Mouse (Mus musculus) brain, adult 2 months (tissue): Measurements from ENCODE around the gene Slc22a7.

Experiments used
- DNase-seq: peaks from one replicate; pipeline ENCODE4 v3.0.0; 2011; ENCODE audit warnings: low read depth, low spot score

Slc22a7 gene

DNA sequence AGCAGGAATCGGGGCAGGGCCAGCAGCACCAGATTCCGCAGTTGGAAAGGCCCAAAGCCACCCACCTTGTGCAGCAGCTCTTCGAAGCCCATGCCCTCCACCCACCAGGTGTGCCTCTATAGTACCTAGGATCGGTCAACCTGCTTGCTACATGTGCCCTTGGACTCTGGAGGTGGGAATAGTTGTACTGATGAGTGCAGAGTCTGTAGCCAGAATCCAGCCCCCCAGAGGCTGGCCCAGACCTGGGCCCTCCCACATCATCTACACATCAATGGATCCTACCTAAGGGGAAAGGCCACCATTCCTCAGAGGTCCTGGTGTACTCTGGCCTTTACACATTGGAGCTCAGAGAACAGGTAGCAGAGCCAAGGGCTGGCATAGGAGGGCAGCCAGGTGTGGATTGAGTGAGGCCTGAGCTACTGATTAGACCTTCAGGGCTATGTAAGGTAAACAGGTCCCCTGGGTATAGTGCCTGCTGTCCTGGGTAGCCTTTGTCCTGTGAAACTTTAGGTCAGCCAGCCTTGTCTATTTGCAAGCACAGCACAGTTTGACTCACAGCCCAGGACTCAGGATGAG, at the start of gene Slc22a7:
Gene Slc22a7 (minus strand): TSS at position 160 of the 576 bp plus-strand sequence.
- DNase-seq, result no peak

DNA sequence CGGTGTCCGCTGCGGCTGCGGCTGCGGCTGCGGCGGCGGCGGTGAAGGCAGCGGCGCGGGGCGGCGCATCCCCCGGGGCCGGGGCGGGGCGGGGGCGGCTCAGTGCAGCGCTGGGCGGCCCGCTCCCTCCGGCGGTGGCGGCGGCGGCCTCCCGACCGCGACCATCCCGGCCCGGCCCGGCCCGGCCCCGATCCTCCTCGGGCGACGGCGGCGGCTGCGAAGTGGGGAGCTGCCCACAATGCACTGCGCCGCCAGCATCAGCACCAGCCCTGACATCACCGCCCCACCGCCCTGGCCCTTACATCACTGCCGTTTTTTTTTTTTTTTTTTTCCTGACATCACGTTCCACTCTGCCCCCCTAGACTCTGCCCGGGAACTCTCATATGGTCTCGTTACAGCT, 49.2 kb upstream of the Slc22a7 start, which contains the start of gene Ttbk1:
Gene Ttbk1 (minus strand): TSS at position 245 of the 400 bp plus-strand sequence.
- peak; percentile 93 for DNase-seq

DNA sequence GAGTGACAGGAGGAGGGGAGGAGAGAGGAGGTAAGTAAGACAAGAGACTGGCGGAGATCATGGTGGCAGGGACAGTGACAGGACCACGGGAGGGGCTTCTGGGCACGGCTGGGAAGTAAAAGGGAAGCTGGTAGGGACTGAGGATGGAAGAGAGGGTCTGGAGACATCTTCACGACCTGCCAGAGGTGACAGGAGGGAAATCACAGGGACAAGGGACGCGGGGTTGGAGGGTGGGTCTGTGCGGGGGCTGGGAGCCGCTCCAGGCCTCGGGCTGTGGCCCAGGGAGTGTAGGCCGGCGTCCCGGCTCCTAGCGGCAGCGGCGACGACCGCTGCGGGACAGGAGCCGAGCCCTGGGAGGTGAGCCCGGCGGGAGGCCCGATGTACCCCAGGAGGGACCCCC, 48.7 kb upstream of the Slc22a7 start:
- no peak for DNase-seq

DNA sequence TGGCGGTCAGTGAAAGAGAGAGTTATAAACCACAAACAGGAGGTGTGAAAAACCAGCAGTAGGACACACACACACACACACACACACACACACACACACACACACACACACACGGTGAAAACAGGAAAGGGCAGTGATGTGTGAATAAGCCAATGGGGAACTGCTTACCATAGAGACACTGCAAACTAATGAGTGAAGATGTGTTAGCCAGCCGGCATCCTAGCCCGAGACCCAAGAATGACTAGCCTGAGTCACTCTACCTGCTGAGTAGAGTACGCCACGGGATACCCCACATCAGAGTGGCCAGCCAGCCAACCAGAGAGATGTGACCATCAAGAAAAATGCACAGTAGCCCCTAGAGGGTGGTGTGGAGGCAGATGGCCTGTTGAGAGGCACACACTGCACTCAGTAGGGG, 46.2 kb upstream of the Slc22a7 start:
- DNase-seq, result peak; percentile 63

DNA sequence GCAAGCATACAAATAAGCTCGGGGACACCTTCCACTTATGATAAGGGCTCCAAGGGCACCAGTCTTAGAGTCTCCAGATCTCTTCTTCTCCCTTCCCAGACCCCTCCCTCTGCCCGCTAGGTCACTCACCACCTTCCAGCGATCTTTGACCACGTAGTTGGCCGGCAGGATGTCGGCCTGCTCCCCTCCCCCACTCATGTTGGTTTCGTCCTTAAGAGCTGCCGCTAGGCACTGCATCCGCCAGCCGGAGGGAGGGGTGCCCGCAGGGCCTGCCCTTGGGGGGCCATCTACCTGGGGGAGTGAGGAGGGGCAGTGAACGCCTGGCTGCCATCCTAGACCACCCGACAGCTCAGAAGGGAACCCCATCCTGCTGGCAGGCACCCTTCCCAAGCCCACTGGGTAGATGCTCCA, 45.8 kb upstream of the Slc22a7 start:
- DNase-seq, result peak; percentile 57

DNA sequence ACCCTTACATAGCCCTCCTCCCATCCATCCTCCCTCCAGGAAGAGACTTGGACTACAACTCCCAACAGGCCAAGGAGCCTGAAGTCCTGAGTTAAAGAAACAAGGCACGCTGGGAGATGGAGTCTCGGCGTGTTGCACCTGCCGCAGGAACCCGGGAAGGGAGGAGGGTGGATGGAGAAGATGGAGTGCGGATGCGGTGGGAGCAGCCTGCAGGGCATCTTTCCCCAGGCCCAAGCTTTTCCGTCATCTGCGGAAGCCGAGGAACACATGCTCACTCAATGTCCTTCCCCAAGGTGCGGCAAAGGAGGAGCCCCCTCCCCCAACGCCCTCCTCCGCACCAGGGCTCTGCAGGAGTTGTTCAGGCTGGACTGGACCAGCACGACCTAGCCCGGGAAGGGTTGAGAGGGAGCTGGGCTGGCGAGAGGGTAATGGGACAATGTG, 45.3 kb upstream of the Slc22a7 start:
- peak; percentile 93 for DNase-seq

DNA sequence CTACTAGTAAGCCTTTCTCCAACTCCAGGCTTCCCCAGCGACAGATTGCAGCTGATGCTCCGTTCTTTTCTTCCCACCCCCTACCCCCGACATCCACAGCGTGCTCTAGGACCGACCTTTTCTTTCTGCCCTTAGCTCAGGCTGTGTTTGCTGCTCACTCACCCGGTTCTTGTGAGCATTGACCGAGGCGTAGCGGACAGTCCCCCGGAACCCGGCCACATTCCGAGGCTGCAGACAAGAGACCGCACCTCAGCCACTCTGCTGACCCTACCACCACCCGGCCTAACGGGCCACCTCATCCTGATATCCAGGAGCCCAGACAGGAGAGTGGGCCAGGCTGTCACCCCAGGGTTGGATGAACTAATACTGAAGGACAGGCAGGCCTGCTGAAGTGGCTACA, 39.0 kb upstream of the Slc22a7 start:
- DNase-seq, result no peak

DNA sequence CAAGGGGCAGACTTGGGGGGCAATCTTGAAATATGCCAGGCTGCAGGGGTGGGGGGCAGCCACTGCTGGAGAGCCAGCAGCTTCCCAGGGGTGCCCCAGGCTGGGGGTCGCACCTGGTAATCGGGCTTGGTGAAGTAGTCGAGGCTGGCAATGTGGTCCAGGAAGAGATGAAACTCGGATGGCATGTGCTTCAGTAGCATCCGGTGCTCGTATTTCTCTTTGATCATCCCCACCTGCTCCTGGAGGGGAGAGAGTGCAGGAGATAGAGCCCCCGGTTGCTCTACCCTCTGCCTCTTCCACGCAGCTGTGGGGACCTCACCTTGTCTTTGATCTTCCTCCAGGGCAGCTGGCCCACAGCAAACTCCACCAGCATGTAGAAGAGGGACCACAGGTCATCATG, 38.3 kb upstream of the Slc22a7 start:
- DNase-seq, result no peak

DNA sequence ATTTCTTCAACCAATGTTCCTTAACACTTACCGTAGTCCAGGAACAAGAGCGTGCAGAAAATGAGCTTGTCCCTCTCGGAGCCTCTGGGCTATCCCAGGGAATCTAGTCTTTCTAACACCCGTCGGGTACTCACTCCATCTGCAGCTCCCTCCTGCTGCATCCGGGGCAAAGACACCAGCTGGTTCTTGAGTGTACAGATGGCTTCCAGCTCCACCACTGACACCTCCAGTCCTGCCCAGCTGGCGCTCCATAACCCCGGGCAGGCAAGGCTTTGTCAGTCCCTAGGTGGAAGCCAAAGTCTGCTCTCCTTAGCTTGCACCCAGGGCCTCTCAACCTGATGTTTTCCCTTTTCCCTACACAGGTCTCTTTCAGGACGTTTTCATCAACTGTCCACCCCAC, 29.6 kb upstream of the Slc22a7 start:
- DNase-seq, result peak; percentile 85

DNA sequence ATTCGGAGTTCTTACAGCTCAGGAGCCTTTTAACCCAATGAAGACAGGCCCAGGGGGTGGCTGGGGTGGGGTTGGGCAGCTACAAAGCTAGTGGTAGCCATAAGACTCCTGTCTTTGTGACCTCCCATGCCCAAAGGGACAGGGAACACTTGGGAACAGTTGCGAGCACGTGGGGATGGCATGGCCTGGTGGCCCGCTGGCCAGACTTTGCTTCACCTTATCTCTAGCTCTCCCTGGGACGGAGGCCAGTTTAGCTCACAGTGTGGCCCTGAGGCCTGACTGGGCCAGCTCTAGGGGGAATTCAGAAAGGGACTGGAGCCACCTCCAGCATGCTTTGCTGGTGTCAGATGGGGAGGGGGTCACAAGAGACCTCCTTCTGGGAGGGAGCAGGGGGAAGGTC, 24.0 kb upstream of the Slc22a7 start:
- DNase-seq, result no peak

DNA sequence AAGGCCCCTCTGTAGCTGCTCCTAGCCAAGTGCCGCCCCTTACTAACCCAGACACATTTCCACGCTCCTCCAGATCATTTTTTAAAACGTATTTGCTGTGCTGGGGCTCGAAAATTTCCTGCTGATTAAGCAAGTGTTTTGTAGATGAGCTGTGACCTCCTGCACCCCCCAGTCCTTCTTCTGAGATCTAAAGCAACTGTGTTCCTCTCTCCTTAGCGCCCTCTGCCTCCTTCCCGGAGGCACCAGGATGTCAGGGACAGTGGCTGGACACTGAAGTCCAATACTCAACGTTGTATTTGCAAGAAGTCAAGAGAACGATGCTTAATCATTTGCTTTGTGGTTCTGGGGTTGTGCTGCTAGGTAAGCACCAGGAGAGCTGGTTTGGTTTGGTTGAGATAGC, 23.1 kb upstream of the Slc22a7 start:
- no peak for DNase-seq

DNA sequence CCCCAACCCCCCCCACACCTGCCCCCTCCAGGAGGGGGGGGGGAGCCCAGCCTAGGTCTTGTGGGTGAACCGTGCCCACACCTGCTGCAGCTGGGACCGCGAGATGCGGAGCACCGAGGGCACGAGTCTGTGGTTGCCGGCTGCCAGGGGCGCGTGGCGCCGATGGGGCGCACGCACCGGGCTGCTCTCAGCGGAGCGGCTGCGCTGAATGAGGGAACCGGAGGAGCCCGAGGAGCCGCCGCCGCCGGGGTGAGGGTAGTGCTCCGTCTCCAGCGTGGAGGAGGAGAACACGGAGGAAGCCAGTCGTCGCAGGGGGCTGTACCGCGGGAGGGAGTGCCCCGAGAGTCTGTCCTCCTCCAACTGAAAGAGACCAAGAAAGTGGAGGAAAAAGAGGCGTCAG, 22.4 kb upstream of the Slc22a7 start:
- DNase-seq, result no peak

DNA sequence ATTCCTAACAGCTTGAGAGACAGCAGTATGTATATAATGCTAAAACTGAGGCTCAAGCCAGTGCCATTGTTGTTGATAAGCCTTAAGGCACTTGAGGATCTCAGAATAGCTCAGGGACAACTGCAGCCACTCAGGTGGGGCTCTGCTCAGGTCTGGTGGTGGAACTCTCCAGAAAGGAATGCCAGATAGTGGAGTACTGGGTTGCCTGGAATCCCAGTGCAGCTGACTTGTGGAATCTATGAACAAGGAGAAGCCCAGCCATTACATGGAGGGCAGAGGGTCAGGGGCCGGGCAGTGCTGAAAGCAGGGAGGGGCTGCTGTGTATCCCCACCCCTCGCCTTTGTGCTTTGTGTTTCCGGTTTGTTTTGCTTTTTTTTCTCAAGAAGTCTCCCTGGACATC, 20.2 kb upstream of the Slc22a7 start:
- no peak for DNase-seq

DNA sequence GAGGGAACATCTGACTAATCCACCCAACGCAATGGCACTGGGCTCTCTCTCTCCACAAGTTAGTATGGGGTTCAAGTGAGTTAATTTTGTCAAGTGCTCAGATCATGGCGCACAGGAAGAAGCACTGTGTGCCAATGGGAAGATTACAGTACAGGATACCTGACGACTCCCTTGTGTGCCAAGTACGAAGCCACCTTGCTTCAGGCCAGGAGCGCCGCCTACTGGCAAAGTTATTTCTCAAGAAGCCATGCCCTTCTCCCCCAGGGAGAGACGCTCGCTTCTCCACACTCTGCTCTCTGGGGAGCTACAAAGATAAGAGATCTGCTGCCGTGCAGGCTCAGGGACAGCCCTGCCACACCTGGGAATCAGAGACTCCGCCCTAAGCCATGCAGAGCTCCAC, 19.5 kb upstream of the Slc22a7 start:
- DNase-seq, result peak; percentile 68

DNA sequence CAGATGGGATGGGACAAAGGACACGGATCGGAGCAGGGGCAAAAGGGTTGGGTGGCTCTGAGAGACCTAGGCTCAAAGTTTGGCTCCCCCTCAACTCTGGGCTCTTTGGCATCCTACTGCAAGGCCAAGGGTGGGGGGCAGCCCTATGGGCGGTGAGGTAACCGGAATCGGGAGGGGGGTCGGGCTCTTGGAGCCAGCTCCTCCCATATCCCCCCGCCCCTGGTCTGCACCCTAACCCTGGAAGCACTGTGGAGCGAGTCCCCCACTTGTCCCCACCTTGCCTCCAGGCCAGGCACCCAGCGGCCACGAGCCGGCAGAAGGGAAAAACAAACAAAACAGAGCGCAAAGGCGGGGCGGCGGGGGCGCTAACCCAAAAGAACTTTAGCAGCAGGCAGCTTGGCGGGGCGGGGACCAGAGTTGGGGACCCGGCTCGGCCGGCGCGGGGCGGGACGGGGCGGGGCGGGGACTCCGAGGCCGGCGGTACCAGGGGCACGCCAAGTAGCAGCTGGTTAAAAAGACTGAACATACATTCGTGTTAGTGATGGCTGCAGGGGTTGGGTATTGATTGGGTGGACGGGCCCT, 16.9 kb upstream of the Slc22a7 start:
- no peak for DNase-seq

DNA sequence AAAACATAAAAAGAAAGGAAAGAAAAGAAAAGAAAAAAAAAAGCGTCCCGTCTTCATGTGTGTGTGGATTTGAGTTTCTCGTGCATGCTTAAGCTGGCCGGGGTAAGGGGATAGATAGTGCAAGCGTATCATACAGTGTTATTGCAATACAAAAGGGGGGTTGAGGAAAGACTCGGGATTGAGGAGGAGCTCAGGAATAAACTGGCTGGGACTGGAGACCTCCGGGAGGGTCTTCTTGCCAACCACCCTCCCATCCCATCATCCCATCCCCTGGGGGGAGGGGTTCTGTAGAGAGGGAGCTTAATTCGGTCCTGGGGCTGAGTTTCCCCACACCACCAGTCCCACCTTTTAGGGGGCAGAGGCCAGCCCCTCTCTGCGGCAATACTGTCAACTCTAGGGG, 16.3 kb upstream of the Slc22a7 start:
- no peak for DNase-seq

DNA sequence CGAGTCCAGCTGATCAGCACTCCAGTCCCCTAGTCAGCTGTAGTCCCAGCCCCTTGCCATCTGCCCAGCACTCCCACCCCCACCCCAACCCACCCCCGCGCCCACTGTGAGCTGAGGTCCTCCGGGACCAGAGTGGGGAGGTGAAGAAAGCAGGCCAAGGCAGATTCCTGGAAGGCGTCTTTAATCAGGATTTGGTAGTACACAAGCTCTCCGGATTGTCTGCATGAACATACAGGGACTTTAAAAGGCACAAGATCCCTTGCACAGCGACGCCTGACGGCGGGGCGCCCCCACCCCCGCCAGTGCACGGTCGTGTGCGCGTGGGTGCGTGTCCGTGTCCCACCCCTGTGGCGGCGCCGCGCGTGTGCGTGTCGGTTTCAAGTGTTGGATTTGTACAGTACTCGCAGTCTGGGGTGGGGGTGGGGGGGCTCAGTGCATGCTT, 15.7 kb upstream of the Slc22a7 start:
- peak; percentile 38 for DNase-seq

DNA sequence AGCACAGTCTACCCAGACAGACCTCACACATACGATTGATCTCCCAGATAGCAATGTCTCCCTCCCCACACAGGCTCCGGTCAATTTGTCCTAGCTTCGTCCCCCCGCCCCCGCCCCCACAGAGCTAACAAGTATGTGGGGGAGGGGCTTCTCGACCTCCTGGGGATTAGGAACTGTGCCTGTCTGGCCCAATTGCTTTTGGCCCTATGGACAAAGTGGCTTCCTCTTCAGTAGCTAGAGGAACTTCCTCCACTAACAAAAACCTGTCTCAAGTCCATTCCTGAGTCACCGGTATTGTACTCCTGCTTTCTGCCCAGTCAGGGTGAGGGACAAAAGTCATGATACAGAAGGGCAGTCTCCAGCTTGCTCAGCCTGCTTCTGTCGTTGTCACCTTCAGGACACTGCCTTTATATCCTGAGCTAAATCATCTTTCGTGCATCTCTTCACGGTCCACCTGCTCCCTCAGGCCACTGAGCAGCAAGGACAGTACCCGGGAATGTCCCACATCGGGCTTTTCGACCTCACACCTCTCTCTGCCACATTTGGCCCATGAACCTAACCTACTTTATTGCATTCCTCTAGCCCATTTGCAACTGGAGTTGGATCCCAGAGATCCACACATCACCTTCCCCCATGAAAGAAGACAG, 15.2 kb upstream of the Slc22a7 start:
- DNase-seq, result no peak

DNA sequence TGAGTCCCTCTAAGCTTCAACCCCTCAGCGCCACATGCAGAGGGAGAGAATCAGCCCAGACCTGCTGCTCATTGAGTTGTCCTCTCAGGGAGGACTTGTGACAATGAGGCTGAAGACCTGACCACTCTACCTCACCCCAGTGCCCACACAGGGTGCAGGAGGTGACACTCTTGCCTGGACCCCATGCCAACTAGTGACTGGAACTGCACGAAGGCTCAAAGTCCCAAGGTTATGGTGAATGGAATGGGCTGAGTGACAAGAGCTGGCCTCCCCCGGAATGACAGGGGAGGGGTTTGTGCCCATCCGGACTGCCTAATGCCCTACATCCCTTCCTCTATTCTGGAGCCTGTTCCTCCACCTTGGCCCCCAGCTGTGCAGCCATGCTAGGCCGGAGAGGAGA, 14.4 kb upstream of the Slc22a7 start:
- no peak for DNase-seq

DNA sequence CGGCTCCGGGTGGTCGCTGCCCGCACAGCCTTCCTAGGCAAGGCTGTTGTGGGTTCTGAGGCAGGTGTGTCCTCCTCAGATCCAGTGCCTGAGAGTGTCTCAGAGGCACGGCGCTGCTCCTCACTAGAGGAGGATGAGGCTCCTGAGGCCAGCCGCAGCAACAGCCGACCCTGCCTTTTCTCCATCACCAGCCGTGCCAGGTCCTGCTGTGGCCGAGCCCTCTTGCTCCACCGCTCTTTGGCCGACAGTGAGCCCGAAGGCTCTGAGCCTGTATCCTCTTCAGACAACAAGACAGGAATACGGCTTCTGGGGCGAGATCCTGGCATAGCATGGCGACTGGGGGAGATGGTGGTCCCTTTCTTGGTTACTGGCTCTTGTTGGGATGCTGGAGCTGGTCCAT, 8.0 kb upstream of the Slc22a7 start:
- DNase-seq, result no peak

DNA sequence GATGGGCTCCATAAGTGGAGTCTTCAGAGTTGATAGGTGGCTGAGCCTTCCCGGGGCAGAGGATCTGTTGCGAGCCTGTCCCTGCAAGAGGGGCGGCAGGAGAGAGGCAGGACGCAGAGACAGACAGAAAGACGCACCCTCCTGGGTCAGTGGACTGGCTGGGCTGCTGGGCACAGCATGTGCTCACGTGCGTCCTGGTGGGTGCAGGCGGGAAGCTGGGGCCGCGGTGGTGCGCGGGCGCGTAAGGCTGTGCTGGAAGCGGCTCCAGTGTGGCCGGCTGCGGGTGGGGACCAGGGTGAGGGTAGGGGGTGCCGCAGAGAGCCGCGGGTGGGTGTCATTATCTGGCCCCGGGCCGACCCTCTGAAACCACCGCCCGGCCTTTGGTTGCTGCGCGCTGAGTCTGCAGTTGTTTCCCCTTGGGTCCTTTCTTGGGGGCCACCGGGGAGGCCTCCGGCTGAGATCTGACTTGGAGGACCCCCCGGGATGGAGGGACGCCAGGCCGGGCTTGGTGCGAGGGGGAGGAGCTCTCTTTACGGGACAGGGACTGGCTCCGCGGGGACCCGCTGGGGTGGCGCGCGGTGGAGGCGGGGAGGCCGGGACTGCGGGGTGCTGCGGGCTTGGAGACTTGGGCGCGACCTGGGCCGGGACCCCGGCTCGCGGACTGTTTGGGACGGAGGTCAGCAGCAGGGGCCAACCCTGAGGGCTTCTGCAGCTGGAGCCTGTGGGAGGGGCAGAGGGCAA, 6.8 kb upstream of the Slc22a7 start:
- no peak for DNase-seq

DNA sequence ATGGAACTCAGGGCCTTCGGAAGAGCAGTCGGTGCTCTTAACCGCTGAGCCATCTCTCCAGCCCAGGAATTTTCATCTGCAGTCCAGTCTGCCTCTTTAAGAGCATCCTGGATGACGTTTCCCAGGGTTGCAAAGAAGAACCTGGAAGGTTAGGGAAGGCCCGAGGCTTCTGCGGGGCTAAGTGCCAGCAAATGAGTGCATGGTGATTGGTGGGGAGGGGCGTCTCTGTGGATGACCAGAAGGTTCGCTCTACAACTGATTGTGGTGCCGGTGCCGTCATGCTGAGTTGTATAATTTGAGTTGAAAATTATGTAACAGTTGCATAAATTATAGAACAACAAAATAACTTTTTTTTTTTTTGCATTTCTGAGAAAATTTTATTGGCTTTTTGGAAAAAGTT, 919 bp upstream of the Slc22a7 start:
- DNase-seq, result no peak
